Mouse (Mus musculus) lung, postnatal 0 days (tissue): ENCODE measurements around the gene Cuta.

Source experiments
- CTCF ChIP-seq: IDR thresholded peaks from 2 replicates; pipeline ENCODE4 v1.5.1; 2016; ENCODE audit warnings: antibody characterized with exemption, mild to moderate bottlenecking
- EP300 ChIP-seq: IDR thresholded peaks from 2 replicates; pipeline ENCODE4 v1.6.1; 2016; ENCODE audit warnings: antibody characterized with exemption, mild to moderate bottlenecking, control low read depth

DNA sequence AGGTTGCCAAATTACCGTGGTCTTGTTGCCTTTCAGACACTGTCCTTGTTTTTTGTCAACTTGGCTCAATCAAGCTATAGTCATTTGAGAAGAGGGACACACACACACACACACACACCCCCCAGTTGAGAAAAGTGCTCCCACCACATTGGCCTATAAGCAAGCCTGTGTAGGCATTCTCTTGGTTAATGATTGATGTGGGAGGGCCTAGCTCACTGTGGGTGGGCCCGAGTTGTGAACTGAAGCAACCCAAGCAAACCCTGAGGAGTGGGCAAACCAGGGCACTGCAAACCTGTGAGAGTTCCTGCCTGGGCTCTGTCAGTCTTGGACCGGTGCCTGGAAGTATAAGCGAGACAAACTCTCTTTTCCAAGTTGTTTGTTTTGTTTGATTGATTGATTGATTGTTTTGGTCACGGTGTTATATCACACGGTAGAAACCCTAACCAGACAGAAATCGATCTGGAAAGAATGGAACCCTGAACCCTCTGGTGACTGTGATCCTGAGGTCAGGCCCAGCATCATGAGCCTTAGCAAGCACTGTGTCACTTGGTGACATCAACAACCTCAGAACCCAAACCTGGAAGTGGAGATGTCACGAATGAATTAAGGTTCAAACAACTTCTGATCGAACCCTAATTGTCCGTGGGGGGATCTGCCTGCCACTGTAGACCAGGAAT is 46.3 kb upstream of the Cuta start:
- TF ChIP-seq CTCF (no peak), EP300 (no peak)
